ENCODE assay signal across 10 mouse cellular contexts in the genomic region with DNA sequence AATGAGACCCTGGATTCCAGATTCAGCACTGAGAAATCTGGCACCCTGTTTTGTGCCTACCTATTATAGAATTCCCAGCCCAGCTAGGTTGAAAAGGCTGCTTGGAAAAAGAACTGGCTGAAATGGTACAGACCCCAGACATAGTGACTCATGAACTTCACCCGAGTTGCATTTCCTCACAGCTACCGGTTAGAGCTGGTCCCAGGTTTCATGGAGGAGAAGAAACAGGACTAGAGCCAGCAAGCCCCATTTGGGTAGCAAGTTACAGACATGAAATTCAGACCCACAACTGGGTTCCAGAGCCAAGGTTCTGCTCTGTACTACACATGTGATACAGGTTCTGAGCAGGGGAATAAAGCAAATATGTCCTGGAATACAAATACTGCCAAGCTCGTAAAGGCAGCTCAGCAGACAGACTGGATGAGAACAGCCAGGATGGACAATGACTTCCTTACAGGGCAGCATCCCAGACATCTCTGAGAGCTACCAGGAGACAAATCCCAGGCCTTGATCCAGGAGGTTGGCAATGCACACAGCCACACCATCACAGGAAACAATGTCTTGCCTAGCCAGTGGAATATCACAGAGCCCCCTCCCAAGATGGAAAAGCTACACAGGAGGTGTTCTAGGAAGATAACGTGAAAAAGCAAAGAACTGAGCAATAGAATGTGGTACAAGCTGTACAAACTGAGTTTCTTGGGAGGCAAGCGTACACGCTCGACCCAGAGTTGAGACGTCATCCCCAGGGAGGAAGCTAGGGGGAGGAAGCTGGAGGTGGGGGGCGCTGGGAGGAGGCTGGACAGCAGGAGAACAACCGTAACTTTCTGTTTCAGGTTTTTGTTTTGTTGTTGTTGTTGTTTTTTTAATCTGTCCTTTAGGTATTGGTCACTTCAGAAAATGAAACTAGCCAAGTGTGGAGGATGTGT. TPM values are rescaled to one million over a fixed set of nuclear protein-coding genes. Genes with fewer than 3 reads are reported as not detected.
DNase-seq lines count a peak whose midpoint lies in the region; ATAC-seq and TF ChIP-seq lines count a peak whose summit lies in the region.
"Had no signal": no experiment of that assay in that cellular context is flagged by ENCODE, and none has a peak within 500 bp of the region (broad histone marks: within the 10 kb centered on the region; RNA-seq: fewer than 3 reads in every experiment).

No protein-coding gene starts in this region.

- H3K9ac ChIP-seq in forebrain, postnatal 0 days: no peak overlapping the region
- no peak overlapping the region for H3K9ac ChIP-seq in liver, embryonic 11.5 days (ENCODE audit: low read depth, low read length)

- DNase-seq in forebrain, embryonic 10.5 days (ENCODE audit: extremely low spot score, low spot score): no peak
- no peak for DNase-seq in forebrain, postnatal 0 days
- peak; percentile 39 to 42 for DNase-seq in kidney, postnatal 36 days
- DNase-seq in kidney, postnatal 10 days: no peak
- no peak for DNase-seq in liver, embryonic 11.5 days (ENCODE audit: low spot score)
- no peak for DNase-seq in embryo, embryonic 10 days (ENCODE audit: low spot score)
- no peak for DNase-seq in layer of hippocampus, postnatal 10 days (ENCODE audit: low spot score in 2 of 2)
- DNase-seq: retina, postnatal 1 day had no signal

- H3K27ac ChIP-seq in forebrain, embryonic 10.5 days: peak overlapping the region; percentile 99; the same call in 1 of the 2 replicates
- H3K27ac ChIP-seq in forebrain, postnatal 0 days (ENCODE audit: low read depth, low read length): no peak overlapping the region
- peak overlapping the region; percentile 95 for H3K27ac ChIP-seq in brown adipose tissue, adult 24 weeks (replicated peaks; ENCODE audit: low read depth, low read length)
- no peak overlapping the region for H3K27ac ChIP-seq in liver, embryonic 11.5 days (ENCODE audit: low read depth, low read length)

- no peak overlapping the region for H3K4me2 ChIP-seq in forebrain, postnatal 0 days (ENCODE audit: low read depth)
- H3K4me2 ChIP-seq in liver, embryonic 11.5 days: peak overlapping the region; percentile 82

- ATAC-seq in forebrain, postnatal 0 days: no peak
- no peak for ATAC-seq in liver, embryonic 11.5 days (replicated peaks; ENCODE audit: low FRiP score)

- H3K27me3 ChIP-seq in forebrain, embryonic 10.5 days (ENCODE audit: poor library complexity, severe bottlenecking): no peaks in the 10 kb centered on the region
- H3K27me3 ChIP-seq in forebrain, postnatal 0 days (ENCODE audit: insufficient read depth, low read length): no peaks in the 10 kb centered on the region
- H3K27me3 ChIP-seq in liver, embryonic 11.5 days (replicated peaks; ENCODE audit: control insufficient read depth, insufficient read depth, low read length): no peaks in the 10 kb centered on the region

- H3K36me3 ChIP-seq in forebrain, embryonic 10.5 days (replicated peaks): peaks cover 19% of the 10 kb centered on the region
- no peaks in the 10 kb centered on the region for H3K36me3 ChIP-seq in forebrain, postnatal 0 days (ENCODE audit: insufficient read depth)
- H3K36me3 ChIP-seq in liver, embryonic 11.5 days (ENCODE audit: control insufficient read depth, insufficient read depth, low read length): no peaks in the 10 kb centered on the region

- 0 out of 2 replicates have a peak overlapping the region, but pooled peaks have one; percentile 97 for H3K4me3 ChIP-seq in forebrain, embryonic 10.5 days
- no peak overlapping the region for H3K4me3 ChIP-seq in forebrain, postnatal 0 days (ENCODE audit: low read depth, low read length)
- peak overlapping the region; percentile 25 for H3K4me3 ChIP-seq in brown adipose tissue, adult 24 weeks (ENCODE audit: insufficient read depth, low read depth, low read length)
- H3K4me3 ChIP-seq in liver, embryonic 11.5 days (ENCODE audit: low read depth, low read length): no peak overlapping the region
- H3K4me3 ChIP-seq: erythroblast, embryonic 14.5 days had no signal

- 0 out of 2 replicates have a peak, but pooled peaks cover 3% of the 10 kb centered on the region for H3K9me3 ChIP-seq in forebrain, embryonic 10.5 days
- no peaks in the 10 kb centered on the region for H3K9me3 ChIP-seq in forebrain, postnatal 0 days (ENCODE audit: low read length)
- H3K9me3 ChIP-seq in liver, embryonic 11.5 days (ENCODE audit: control insufficient read depth, low read length): no peaks in the 10 kb centered on the region

- no peak for TF ChIP-seq CTCF in forebrain, postnatal 0 days (IDR thresholded peaks at IDR 0.05; ENCODE audit: low read depth)

- H3K4me1 ChIP-seq in forebrain, embryonic 10.5 days: peaks cover 40% of the 10 kb centered on the region
- H3K4me1 ChIP-seq in forebrain, postnatal 0 days (ENCODE audit: insufficient read depth): peaks cover 10% of the 10 kb centered on the region
- H3K4me1 ChIP-seq in brown adipose tissue, adult 24 weeks (ENCODE audit: control insufficient read depth, insufficient read depth, insufficient read length, low read length): peaks cover 37% of the 10 kb centered on the region
- peaks cover 48% of the 10 kb centered on the region for H3K4me1 ChIP-seq in liver, embryonic 11.5 days (replicated peaks; ENCODE audit: control insufficient read depth, insufficient read depth, low read length)

- 75% methylated on average over 10 of the region's 10 CpGs for WGBS in forebrain, embryonic 10.5 days
- WGBS in forebrain, postnatal 0 days: 76% methylated on average over 10 of the region's 10 CpGs
- 66% methylated on average over 10 of the region's 10 CpGs for WGBS in liver, embryonic 11.5 days

RNA-seq across cellular contexts. Expression of gene Bicra, which starts 4.6 kb away (rescaled TPM):
- 7.0 and 7.7 TPM in 2 replicates for polyA plus RNA-seq in forebrain, embryonic 10.5 days (2016; fragmentation: Nextera tagmentation; extraction: Ambion mirVana)
- 3.2 and 5.0 TPM in 2 replicates for total RNA-seq in forebrain, postnatal 0 days (2014; rRNA removed)
- 3.6 and 5.8 TPM in 2 replicates for polyA plus RNA-seq in forebrain, postnatal 0 days (2015; fragmentation: Nextera tagmentation; extraction: Ambion mirVana)
- 6.1 and 7.4 TPM in 2 replicates for polyA plus RNA-seq in brown adipose tissue, adult 24 weeks (2012; ENCODE audit: insufficient read depth, insufficient read length, missing spikeins)
- 5.3 and 7.3 TPM in 2 replicates for polyA plus RNA-seq in liver, embryonic 11.5 days (2014; fragmentation: Nextera tagmentation; extraction: Ambion mirVana)
- 10 to 100 TPM; 19.3 to 21.1 TPM for total RNA-seq in layer of hippocampus, postnatal 10 days (2021)

RNA-seq across cellular contexts. Expression of gene Zfp541, which starts 18.5 kb away (rescaled TPM):
- 0.10 TPM in 1 of 2 replicates, not detected in the other for polyA plus RNA-seq in forebrain, embryonic 10.5 days (2016; fragmentation: Nextera tagmentation; extraction: Ambion mirVana)
- total RNA-seq in forebrain, postnatal 0 days (2014; rRNA removed): 0.10 and 0.15 TPM in 2 replicates
- polyA plus RNA-seq in forebrain, postnatal 0 days (2015; fragmentation: Nextera tagmentation; extraction: Ambion mirVana): 0.04 and 0.17 TPM in 2 replicates
- polyA plus RNA-seq in brown adipose tissue, adult 24 weeks (2012; ENCODE audit: insufficient read depth, insufficient read length, missing spikeins): not detected in 2 replicates
- not detected in 2 replicates for polyA plus RNA-seq in liver, embryonic 11.5 days (2014; fragmentation: Nextera tagmentation; extraction: Ambion mirVana)
- total RNA-seq in layer of hippocampus, postnatal 10 days (2021): under 1 TPM; 0.40 to 0.43 TPM

RNA-seq across cellular contexts. Expression of gene Napa, which starts 55.1 kb away (rescaled TPM):
- polyA plus RNA-seq in forebrain, embryonic 10.5 days (2016; fragmentation: Nextera tagmentation; extraction: Ambion mirVana): 169 and 171 TPM in 2 replicates
- total RNA-seq in forebrain, postnatal 0 days (2014; rRNA removed): 159 and 270 TPM in 2 replicates
- polyA plus RNA-seq in forebrain, postnatal 0 days (2015; fragmentation: Nextera tagmentation; extraction: Ambion mirVana): 211 and 222 TPM in 2 replicates
- 132 and 141 TPM in 2 replicates for polyA plus RNA-seq in brown adipose tissue, adult 24 weeks (2012; ENCODE audit: insufficient read depth, insufficient read length, missing spikeins)
- polyA plus RNA-seq in liver, embryonic 11.5 days (2014; fragmentation: Nextera tagmentation; extraction: Ambion mirVana): 167 and 174 TPM in 2 replicates
- 100 to 1,000 TPM; 191 to 195 TPM for total RNA-seq in layer of hippocampus, postnatal 10 days (2021)

Comparison
In these comparisons a context has a peak if more than half of its experiments do, and no peak if none do; other contexts are left out.
1. DNase-seq: peak in kidney, postnatal 36 days (2 of 2); none in forebrain, embryonic 10.5 days (single experiment), forebrain, postnatal 0 days (single experiment), kidney, postnatal 10 days (single experiment), liver, embryonic 11.5 days (single experiment), embryo, embryonic 10 days (single experiment) and layer of hippocampus, postnatal 10 days (0 of 2).
2. H3K27ac ChIP-seq: peak in forebrain, embryonic 10.5 days (single experiment) and brown adipose tissue, adult 24 weeks (single experiment); none in forebrain, postnatal 0 days (single experiment) and liver, embryonic 11.5 days (single experiment).
3. H3K4me3 ChIP-seq: peak in forebrain, embryonic 10.5 days (single experiment) and brown adipose tissue, adult 24 weeks (single experiment); none in forebrain, postnatal 0 days (single experiment) and liver, embryonic 11.5 days (single experiment).